29 mouse cellular contexts compared by ENCODE assay signal in the genomic region with DNA sequence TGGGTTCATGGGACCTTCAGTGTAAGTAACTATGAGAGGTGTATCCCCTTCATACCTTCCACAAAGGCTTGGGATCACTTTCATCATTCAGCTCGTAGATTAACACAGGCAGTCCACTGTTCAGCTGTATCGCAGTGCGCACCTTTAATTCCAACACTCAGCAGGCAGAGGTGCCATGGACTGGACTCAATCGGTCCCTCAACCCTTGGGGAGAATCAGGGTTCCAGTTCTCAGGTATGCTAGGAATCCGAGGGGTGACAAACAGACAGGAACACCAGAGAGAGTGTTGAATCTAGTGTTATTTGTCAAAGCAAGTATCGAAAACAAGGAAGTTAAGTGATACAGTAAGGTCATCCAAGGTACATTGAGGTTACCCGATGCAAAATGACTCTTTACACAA.
"Had no signal": no experiment of that assay in that cellular context is flagged by ENCODE, and none has a peak within 500 bp of the region (broad histone marks: within the 10 kb centered on the region; RNA-seq: fewer than 3 reads in every experiment).

No protein-coding gene starts in this region.

- H3K9ac ChIP-seq: embryonic facial prominence, embryonic 12.5 days; embryonic facial prominence, embryonic 13.5 days; embryonic facial prominence, embryonic 15.5 days; forebrain, embryonic 12.5 days; forebrain, embryonic 13.5 days; forebrain, embryonic 15.5 days; forebrain, postnatal 0 days had no signal

- H3K9me3 ChIP-seq: embryonic facial prominence, embryonic 12.5 days; embryonic facial prominence, embryonic 15.5 days; forebrain, embryonic 15.5 days had no signal

- H3K27ac ChIP-seq: embryonic facial prominence, embryonic 10.5 days; embryonic facial prominence, embryonic 12.5 days; embryonic facial prominence, embryonic 13.5 days; embryonic facial prominence, embryonic 15.5 days; forebrain, embryonic 10.5 days; forebrain, embryonic 12.5 days; forebrain, embryonic 13.5 days; forebrain, embryonic 15.5 days; gastrocnemius, adult 2 months; heart, adult 2 months had no signal

- H3K27me3 ChIP-seq: embryonic facial prominence, embryonic 12.5 days; embryonic facial prominence, embryonic 13.5 days; embryonic facial prominence, embryonic 15.5 days; forebrain, embryonic 12.5 days; forebrain, embryonic 13.5 days; forebrain, embryonic 15.5 days had no signal

- H3K4me2 ChIP-seq: embryonic facial prominence, embryonic 12.5 days; embryonic facial prominence, embryonic 13.5 days; embryonic facial prominence, embryonic 15.5 days; forebrain, embryonic 12.5 days; forebrain, embryonic 13.5 days; forebrain, embryonic 15.5 days had no signal

- H3K4me3 ChIP-seq: embryonic facial prominence, embryonic 10.5 days; embryonic facial prominence, embryonic 12.5 days; embryonic facial prominence, embryonic 13.5 days; embryonic facial prominence, embryonic 15.5 days; erythroblast, embryonic 14.5 days; forebrain, embryonic 10.5 days; forebrain, embryonic 12.5 days; forebrain, embryonic 13.5 days; forebrain, embryonic 15.5 days; gastrocnemius, adult 2 months; heart, adult 2 months had no signal

- H3K4me1 ChIP-seq: embryonic facial prominence, embryonic 10.5 days; embryonic facial prominence, embryonic 12.5 days; embryonic facial prominence, embryonic 13.5 days; embryonic facial prominence, embryonic 15.5 days; forebrain, embryonic 10.5 days; forebrain, embryonic 12.5 days; forebrain, embryonic 13.5 days; forebrain, embryonic 15.5 days had no signal

- ATAC-seq: forebrain, embryonic 13.5 days; forebrain, embryonic 14.5 days; forebrain, embryonic 15.5 days; forebrain, embryonic 16.5 days; forebrain, postnatal 0 days had no signal

- DNase-seq: cerebellum, adult 2 months; cerebellum, adult 8-10 months; cerebellum, adult 9-10 months; cerebellum, adult 9-11 months; cerebellum, postnatal 10 days; cerebellum, postnatal 14 days; cerebellum, postnatal 25 days; cerebellum, postnatal 36 days; embryo, embryonic 11 days; forebrain, postnatal 0 days; gastrocnemius, adult 2 months; gastrocnemius, postnatal 10 days; gastrocnemius, postnatal 14 days; gastrocnemius, postnatal 25 days; gastrocnemius, postnatal 36 days; heart, adult 11 months; heart, adult 18-20 months; heart, adult 2 months had no signal
